Mouse (Mus musculus) adrenal gland, postnatal 4 days (tissue): ENCODE measurements around the gene Dqx1. TPM values are rescaled to one million over a fixed set of nuclear protein-coding genes. Genes with fewer than 3 reads are reported as not detected.

Source experiments
- DNase-seq, 2 experiments: peaks; one replicate each; pipeline ENCODE4 v3.0.0; 2021 to 2022; ENCODE audit warnings: low spot score in 2 of 2, mixed read lengths in 2 of 2
- microRNA-seq: library from miRNA; unstranded; fragments of <30 nt; microRNA quantifications from one replicate; pipeline ENCODE4 v1.2.0, GENCODE M21; 2021
- total RNA-seq, 2 experiments: library from RNA; stranded (reverse); gene quantifications; 2 replicates each; pipeline ENCODE4 v1.2.3; 2021

Gene Dqx1
- total RNA-seq, 2 experiments from 2014 or later = 4.1 to 4.4 TPM

DNA sequence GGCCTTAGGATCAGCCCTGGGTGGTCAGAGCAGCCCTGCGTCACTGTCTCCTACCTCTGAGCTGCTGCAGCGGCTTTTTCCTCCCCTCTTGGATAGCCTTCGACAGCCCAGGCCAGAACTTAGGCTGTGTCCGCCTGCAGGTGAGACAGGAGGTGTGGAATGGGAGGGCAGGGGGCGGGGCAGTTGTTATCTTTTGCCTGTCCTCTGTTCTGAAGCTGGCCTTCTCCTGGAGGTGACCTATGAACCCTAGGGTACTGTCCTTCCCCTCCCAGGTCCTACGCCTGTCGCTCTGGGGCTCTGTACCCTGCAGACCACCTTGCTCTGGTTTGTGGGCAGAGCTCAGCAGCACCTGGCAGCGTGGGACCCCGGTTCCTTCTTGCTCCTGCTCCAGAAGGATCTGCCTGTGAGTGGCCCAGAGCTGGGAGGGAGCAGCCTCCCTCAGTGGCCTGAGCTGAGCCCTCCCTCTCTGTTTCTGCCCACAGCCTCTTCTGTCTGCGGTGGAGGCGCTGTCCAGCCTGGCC, 45.5 kb downstream of the Dqx1 start:
- no peak for DNase-seq

GRCm38 (mm10) chr6:83104158-83104557, 46.5 kb downstream of the Dqx1 start:
- DNase-seq = no peak

DNA sequence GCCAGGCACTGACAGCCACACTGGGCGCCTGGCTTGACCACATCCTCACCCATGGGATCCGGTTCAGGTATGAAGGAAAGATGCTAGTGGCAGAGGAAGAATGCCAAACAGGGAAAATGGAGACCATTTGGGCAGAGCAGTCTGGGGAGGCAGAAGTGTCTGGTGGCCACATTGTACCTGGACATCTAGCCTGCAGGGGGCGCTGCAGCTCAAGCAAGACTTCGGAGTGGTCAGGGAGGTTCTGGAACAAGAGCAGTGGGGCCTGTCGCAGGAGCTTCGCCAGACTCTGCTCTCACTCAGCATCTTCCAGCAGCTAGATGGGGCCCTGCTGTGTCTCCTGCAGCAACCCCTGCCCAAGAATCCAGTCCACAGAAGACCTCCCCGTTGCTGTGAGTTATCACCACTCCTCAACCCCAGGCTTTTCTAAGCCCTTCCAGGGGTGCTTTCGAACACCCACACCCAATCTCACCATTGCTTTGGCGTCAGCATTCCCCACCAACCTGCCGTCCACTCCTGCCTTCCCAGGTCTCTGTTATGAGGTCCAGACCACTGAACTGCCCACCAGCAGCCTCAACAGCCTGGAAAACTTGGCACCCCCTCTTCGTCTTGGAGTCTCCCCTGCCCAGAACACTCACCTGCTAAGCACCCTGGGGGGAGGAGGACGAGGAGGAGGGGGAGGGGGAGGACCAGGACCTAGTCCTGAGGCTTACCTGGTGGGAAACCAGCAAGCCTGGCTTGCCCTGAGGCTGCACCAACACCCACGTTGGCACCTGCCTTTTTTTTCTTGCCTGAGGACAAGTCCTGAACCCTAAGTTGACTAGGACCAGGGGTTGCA, 50.1 kb downstream of the Dqx1 start:
- DNase-seq = peak; percentile 66 to 81

DNA sequence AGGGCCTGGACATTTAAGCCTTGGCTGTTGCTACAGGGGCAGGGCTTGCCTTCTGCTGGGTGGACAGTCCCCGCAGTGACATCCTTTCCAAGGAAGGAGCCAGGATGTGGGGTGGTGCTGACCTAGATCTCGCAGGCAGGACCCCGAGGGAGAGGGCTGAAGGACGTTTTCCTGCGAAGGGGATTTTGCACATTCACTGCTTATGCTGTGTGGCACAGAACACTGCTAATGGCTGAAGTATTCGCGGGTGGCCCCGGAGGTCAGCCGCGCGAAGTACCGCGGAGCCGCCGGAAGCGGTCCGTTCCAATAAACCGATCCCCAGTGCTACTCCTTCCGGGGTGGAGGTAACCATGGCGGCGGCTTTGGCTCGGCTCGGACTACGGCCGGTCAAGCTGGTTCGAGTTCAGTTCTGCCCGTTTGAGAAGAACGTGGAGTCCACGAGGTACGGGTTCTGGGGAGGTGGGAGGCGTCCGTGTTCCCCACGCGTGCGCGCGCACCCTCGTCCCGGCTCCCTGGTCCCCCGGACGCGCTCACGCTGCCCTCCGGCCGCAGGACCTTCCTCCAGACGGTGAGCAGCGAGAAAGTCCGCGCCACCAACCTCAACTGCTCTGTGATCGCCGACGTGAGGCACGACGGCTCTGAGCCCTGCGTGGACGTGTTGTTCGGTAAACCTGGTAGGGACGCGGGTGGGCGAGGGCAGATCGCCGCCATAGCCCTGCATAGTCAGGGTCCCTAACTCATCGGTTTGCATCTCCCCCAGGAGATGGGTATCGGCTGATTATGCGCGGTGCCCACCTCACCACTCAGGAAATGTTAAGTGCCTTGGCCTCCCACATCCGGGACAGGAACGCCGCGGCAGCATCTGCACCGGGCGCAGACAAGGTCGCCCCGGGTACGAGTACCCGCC, 51.4 kb downstream of the Dqx1 start, which contains the start of gene Mrpl53:
Gene Mrpl53 (plus strand): TSS at position 279 of the 907 bp plus-strand sequence.
- peak; percentile 66 to 73 for DNase-seq

DNA sequence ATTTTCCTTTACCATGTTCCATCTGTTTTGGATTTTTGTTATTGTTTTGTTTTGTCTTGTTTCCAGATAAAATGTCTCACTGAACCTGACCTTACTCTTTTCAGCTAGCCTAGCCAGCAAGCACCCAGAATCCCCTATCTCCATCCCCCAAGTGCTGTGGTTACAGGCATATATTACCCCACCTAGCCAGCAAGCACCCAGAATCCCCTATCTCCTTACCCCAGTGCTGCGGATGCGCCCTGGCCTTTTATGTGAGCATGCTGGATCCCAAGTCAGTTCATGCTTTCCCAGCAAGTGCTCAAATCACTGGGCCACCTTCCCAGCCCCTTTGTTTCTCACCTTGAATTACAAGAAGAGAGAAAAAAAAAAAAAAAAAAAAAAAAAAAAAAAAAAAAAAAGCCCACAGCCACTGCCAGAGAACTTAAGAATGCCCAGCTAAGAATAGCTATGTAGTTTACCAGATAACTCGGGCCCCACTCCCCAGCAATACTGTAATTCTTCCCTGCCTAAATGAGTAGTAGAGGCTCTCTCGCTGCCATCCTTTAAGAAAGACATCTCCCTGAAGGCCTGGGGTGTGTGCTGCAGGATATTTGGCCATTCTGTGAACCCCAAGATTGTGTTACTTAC, 54.0 kb downstream of the Dqx1 start:
- DNase-seq = no peak

DNA sequence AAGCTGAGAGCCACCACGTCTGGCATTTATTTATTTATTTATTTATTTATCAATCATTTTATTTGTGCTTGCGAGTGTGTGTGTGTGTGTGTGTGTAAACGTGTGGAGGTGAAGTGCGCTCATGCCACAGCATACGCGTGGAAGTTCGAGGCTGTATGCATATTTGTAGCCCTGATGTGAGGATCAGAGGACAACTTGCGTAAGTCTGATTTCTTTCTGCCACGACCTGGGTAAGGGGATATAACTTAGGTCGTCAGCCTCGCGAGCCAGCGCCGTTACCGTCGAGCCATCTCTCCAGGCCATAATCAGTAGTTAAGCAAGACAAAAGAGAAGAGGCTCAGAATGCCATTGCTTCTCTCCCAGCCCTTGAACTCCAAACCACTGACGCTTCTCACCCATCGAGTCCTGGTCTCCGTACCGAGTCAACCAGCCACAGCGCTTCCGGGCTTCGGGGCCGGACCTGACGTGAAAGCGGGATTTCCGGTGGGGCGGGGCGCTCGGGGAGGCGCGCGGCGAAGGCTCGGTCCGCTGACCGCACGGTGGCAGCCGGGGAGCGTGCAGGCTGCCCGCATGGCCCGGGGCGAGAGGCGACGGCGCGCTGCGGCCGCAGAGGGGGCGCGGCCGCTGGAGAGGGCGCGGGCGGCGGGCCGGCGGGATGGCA, 57.5 kb downstream of the Dqx1 start, which contains the start of gene Mogs:
Gene Mogs (plus strand): TSS at position 486 of the 661 bp plus-strand sequence.
- DNase-seq = peak; percentile 89 to 93

DNA sequence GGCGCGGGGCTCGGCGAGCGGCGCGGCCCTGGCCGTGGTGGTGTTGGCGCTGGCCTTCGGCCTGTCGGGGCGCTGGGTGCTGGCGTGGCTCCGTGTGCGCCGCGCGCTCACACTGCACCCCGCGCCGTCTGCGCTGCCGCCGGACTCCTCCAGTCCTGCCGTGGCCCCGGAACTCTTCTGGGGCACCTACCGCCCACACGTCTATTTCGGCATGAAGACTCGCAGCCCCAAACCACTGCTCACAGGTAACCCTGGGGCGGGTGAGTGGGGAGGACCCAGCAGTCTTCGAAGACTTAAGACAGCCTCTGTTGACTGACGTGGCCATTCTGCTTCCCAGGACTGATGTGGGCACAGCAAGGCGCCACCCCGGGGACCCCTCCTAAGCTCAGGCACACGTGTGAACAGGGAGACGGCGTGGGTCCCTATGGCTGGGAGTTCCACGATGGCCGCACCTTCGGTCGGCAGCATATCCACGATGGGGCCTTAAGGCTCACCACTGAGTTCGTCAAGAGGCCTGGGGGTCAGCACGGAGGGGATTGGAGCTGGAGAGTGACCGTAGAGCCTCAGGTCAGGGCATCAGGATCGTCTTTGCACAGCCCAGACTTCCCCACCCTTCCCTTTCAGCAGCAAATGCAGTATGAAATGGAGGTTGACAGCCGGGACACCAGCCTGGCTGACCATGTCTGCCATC, 58.2 kb downstream of the Dqx1 start:
- no peak for DNase-seq

DNA sequence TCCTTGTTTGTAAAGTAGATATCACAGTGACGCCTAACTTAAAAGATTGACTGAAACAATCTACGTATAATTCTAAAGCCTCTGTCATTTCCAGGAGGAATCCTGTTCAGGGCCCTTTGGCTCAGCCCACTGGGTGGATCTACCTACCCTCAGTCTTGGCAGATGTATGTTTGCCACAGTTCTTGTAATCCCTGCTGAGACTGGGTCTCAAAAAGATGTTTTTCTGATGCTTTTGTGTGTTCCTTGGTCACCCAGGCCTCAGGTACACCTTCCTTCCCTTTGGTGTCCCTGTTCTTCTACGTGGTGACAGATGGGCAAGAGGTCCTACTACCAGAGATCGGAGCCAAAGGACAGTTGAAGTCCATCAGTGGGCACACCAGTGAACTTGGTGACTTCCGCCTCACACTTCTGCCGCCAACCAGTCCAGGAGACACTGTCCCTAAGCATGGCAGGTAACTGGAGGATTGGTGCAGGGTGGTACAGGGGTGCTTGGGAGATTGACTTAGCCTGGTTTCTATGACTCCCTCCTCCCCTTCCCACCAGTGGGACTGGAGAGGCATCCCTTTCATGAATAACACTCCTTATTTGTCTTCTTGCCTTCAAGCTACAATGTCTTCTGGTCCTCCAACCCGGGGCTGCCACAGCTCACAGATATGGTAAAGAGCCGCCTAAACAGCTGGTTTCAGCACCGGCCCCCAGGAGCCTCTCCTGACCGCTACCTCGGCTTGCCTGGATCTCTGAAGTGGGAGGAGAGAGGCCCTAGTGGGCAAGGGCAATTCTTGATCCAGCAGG, 58.9 kb downstream of the Dqx1 start:
- no peak for DNase-seq

Small RNAs within 50 kb of the gene (microRNA-seq; reads per million reads assigned to microRNA genes)
- gene Mir3470a = not detected
- 1.1 reads per million for gene Mir7040

Other genes starting within 250 kb of the Dqx1 start
- gene Sema4f, start 118.1 kb upstream of the Dqx1 start, total RNA-seq = 1 to 10 TPM; 2.0 to 3.5 TPM
- gene M1ap, start 110.9 kb upstream of the Dqx1 start, total RNA-seq = under 1 TPM in 1 of 2 experiments, not detected in 1; 0.14 TPM
- gene Dok1, start 24.4 kb upstream of the Dqx1 start, total RNA-seq = 10 to 100 TPM; 16.1 to 16.2 TPM
- 1 to 10 TPM; 6.2 to 9.4 TPM for gene Loxl3, start 23.7 kb upstream of the Dqx1 start, total RNA-seq
- gene Aup1, start 3.3 kb upstream of the Dqx1 start, total RNA-seq = 100 to 1,000 TPM; 170 to 175 TPM
- gene Htra2, start 2.6 kb upstream of the Dqx1 start, total RNA-seq = 10 to 100 TPM; 63.3 to 68.5 TPM
- 10 to 100 TPM; 24.0 to 30.0 TPM for gene Tlx2, start 12.4 kb downstream of the Dqx1 start, total RNA-seq
- gene Pcgf1, start 20.0 kb downstream of the Dqx1 start, total RNA-seq = 10 to 100 TPM; 69.2 to 79.1 TPM
- 10 to 100 TPM; 18.6 to 22.4 TPM for gene Lbx2, start 28.5 kb downstream of the Dqx1 start, total RNA-seq
- gene Ccdc142, start 43.8 kb downstream of the Dqx1 start, total RNA-seq = 10 to 100 TPM; 10.0 to 15.7 TPM
- gene Gm42688, start 43.8 kb downstream of the Dqx1 start, total RNA-seq = 10 to 100 TPM; 10.6 to 11.4 TPM
- 10 to 100 TPM; 77.6 to 82.6 TPM for gene Mrpl53, start 51.2 kb downstream of the Dqx1 start, total RNA-seq
- gene Mogs, start 57.7 kb downstream of the Dqx1 start, total RNA-seq = 10 to 100 TPM; 60.1 to 64.3 TPM
- 10 to 100 TPM; 84.5 to 86.4 TPM for gene Wbp1, start 63.7 kb downstream of the Dqx1 start, total RNA-seq
- gene Ino80b, start 67.6 kb downstream of the Dqx1 start, total RNA-seq = 10 to 100 TPM; 29.0 to 31.7 TPM
- 10 to 100 TPM; 36.8 to 40.3 TPM for gene Rtkn, start 77.6 kb downstream of the Dqx1 start, total RNA-seq
- gene Wdr54, start 98.6 kb downstream of the Dqx1 start, total RNA-seq = 1 to 10 TPM; 3.5 to 3.6 TPM
- under 1 TPM; 0.40 to 0.53 TPM for gene 1700003E16Rik, start 98.6 kb downstream of the Dqx1 start, total RNA-seq
- 100 to 1,000 TPM; 156 to 176 TPM for gene Dctn1, start 108.1 kb downstream of the Dqx1 start, total RNA-seq
- gene Slc4a5, start 162.0 kb downstream of the Dqx1 start, total RNA-seq = under 1 TPM; 0.40 to 0.42 TPM